Mouse (Mus musculus): Measurements from ENCODE around the gene Sez6l. TPM values are rescaled to one million over a fixed set of nuclear protein-coding genes. Genes with fewer than 3 reads are reported as not detected.

Gene Sez6l
- polyA plus RNA-seq, 1 experiment, result not detected

DNA sequence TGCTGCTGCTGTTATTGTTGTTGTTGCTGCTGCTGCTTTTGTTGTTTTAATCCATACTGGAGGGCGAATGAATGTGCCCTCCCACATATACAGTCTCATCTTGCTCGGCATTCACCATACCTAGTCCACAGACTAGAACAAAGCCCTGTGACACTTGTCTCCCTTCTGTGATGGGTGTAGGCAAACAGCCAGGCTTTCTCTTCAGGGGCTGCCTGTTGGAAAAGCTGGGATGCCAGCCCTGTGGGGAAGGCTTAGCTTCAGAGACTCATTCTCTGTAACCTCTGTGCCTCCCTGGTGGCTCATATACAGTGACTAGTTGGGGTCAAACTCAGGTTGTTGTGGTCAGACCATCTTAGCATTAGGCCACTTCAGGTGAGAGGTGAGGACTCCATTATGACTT lies 30.1 kb upstream of the Sez6l start:
- no peaks in the 10 kb centered on the region for H3K27me3 ChIP-seq (ENCODE audit: control insufficient read depth)
- no peaks in the 10 kb centered on the region for H3K4me1 ChIP-seq (ENCODE audit: control insufficient read depth)
- H3K4me3 ChIP-seq (replicated peaks), result no peak overlapping the region
- TF ChIP-seq TAL1 (IDR thresholded peaks at IDR 0.05; ENCODE audit: low read length) (no peak), GATA1 (IDR thresholded peaks at IDR 0.05; ENCODE audit: low read length) (no peak)
- H3K36me3 ChIP-seq (ENCODE audit: control insufficient read depth), result no peaks in the 10 kb centered on the region
- peaks cover 5% of the 10 kb centered on the region; the same call in 1 of the 2 replicates for H3K9me3 ChIP-seq (ENCODE audit: control insufficient read depth, low read length)

DNA sequence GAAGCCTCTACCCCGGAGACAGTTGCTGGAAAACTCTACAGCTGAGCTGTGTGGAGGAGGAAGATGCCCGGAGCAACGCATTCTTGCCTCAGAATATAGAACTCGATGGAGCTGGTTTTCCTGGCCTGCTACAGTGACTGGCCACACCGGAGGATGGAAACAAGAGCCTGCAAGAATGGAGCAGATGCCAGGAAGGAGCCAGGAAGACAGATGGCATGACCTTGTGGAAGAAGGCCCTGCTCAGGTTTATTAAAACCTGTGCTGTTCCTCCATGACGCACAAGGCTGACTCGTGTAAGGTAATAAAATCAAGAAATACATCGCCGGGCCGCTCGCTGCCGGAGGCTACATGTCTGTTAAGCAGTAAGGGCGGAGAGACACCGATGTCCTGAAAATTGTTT lies 28.4 kb upstream of the Sez6l start:
- peaks cover 2% of the 10 kb centered on the region; the same call in 1 of the 2 replicates for H3K9me3 ChIP-seq (ENCODE audit: control insufficient read depth, low read length)
- no peak for TF ChIP-seq TAL1 (IDR thresholded peaks at IDR 0.05; ENCODE audit: low read length)
- TF ChIP-seq GATA1 (IDR thresholded peaks at IDR 0.05; ENCODE audit: low read length), result no peak

DNA sequence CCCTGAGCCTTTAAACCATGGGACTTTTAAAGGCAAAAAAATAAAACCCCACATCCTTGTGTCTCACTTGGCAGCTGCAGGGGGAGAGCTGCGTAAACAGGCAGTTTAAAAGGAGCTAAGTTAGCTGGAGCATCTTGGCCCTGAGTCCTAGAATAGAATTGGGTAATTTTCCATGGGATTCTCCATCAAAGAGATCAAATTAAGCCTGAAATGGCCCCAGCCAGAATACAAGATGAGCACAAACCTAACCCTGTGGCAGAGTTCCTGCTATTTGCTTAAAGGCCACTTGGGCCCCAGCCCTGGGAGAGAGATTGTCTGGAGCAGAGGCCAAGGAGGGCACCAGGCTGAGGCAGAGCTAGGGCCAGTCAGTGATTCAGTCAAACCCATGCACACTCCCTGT lies 27.3 kb upstream of the Sez6l start:
- H3K27me3 ChIP-seq (ENCODE audit: control insufficient read depth), result no peaks in the 10 kb centered on the region
- H3K4me3 ChIP-seq (replicated peaks), result no peak overlapping the region
- no peaks in the 10 kb centered on the region for H3K36me3 ChIP-seq (ENCODE audit: control insufficient read depth)
- TF ChIP-seq TAL1 (IDR thresholded peaks at IDR 0.05; ENCODE audit: low read length), result no peak
- no peak for TF ChIP-seq GATA1 (IDR thresholded peaks at IDR 0.05; ENCODE audit: low read length)
- H3K4me1 ChIP-seq (ENCODE audit: control insufficient read depth), result no peaks in the 10 kb centered on the region
- H3K9me3 ChIP-seq (ENCODE audit: control insufficient read depth, low read length), result peaks cover 2% of the 10 kb centered on the region

More for the DNA sequence above, 28.4 kb upstream of the Sez6l start:
- Histone ChIP-seq H3K4me1 (ENCODE audit: control insufficient read depth) (no peaks in the 10 kb centered on the region), H3K4me3 (replicated peaks) (no peak overlapping the region), H3K27me3 (ENCODE audit: control insufficient read depth) (no peaks in the 10 kb centered on the region), H3K36me3 (ENCODE audit: control insufficient read depth) (no peaks in the 10 kb centered on the region)

DNA sequence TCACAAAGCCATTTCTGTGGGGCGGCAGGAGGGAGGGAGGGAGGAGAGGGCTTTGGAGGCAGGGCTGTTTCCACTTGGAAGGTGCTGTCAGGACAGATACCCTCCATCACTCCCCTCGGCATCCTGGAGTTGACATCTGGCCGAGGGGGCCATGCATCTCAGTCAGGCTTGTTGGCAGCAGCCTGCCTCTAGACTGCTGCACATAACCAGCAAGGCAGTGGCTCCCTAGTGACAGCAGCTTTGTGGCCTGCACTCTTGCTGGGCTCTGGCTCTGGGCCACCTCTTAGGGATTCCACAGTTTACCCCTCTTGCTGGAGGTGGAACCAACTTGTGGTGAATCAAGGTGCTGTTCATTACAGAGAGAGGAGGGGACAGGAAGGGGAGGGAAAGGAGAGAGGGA lies 26.6 kb upstream of the Sez6l start:
- H3K9me3 ChIP-seq (ENCODE audit: control insufficient read depth, low read length), result peaks cover 4% of the 10 kb centered on the region
- H3K27me3 ChIP-seq (ENCODE audit: control insufficient read depth), result no peaks in the 10 kb centered on the region
- H3K4me1 ChIP-seq (ENCODE audit: control insufficient read depth), result no peaks in the 10 kb centered on the region
- no peak for TF ChIP-seq TAL1 (IDR thresholded peaks at IDR 0.05; ENCODE audit: low read length)
- TF ChIP-seq GATA1 (IDR thresholded peaks at IDR 0.05; ENCODE audit: low read length), result no peak
- H3K36me3 ChIP-seq (ENCODE audit: control insufficient read depth), result no peaks in the 10 kb centered on the region
- no peak overlapping the region for H3K4me3 ChIP-seq (replicated peaks)

DNA sequence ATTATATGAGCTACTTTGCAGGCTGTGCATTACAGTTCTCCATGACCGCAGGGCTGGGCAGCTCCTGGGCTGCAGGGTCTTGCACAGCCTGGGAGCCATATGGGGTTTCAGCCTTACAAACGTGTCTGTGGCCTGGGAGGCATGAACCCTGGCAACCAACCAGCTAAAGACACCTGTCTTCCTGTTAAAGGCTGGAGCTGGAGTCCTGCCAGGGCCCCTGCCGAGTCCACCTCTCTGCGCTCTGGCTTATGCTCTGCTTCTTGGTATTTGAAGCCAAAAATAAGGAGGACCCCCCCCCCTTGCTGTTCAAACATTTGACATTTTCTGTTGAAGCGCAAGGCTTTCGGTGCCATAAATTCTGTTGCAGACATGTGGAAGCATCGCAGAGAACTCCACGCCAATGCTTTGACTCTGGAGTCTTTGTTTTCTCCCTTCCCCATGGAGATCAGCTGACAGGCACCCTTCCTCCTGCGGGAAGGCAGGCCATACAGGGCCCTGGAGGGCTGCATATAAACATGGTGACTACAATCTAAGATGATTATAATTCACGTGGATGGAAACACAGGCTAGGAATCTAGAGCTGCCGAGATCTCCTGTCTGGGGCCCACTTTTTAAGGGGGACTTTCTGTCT lies 23.4 kb upstream of the Sez6l start:
- Histone ChIP-seq H3K4me1 (ENCODE audit: control insufficient read depth) (no peaks in the 10 kb centered on the region), H3K27me3 (ENCODE audit: control insufficient read depth) (no peaks in the 10 kb centered on the region), H3K36me3 (ENCODE audit: control insufficient read depth) (no peaks in the 10 kb centered on the region), H3K9me3 (ENCODE audit: control insufficient read depth, low read length) (peaks cover 2% of the 10 kb centered on the region; the same call in 1 of the 2 replicates), H3K4me3 (replicated peaks) (no peak overlapping the region)
- TF ChIP-seq GATA1 (IDR thresholded peaks at IDR 0.05; ENCODE audit: low read length), result no peak
- no peak for TF ChIP-seq TAL1 (IDR thresholded peaks at IDR 0.05; ENCODE audit: low read length)

DNA sequence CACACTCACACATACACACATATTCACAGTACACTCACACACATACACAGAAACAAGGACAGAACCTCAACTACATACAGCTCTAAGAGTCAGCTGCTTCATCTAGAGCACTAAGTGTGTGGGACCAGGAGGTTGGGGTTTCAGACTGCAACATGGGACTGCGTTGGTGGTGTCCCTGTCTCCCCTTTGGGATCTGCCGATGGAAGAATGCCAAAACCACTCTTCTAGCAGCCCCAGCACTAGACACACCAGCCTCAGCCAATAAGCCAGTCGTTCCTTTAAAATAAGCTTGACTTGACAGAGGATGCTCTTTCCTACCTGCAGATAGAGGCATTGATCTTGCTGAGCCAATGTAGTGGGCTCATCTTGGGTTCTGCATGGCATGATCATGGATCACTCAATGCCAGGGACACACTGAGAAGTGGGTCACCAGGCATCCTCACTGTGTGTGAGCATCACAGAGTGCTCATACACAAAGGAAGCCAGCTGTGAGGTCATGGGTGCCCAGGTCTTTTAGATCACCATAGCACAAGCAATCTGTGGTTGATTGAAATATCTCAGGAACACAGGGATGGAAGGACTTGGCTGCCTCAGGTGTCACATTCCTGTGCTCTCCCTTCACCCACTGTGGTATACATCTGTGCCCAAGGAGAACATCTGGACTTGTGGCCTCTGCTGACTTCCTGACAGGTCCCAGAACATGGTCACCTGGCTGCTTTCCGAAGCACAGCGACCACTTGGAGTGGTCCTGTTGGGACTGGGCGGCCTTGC lies 22.7 kb upstream of the Sez6l start:
- Histone ChIP-seq H3K4me3 (replicated peaks) (no peak overlapping the region), H3K36me3 (ENCODE audit: control insufficient read depth) (no peaks in the 10 kb centered on the region), H3K27me3 (ENCODE audit: control insufficient read depth) (no peaks in the 10 kb centered on the region), H3K4me1 (ENCODE audit: control insufficient read depth) (no peaks in the 10 kb centered on the region), H3K9me3 (ENCODE audit: control insufficient read depth, low read length) (peaks cover 2% of the 10 kb centered on the region; the same call in 1 of the 2 replicates)
- TF ChIP-seq TAL1 (IDR thresholded peaks at IDR 0.05; ENCODE audit: low read length), result no peak
- no peak for TF ChIP-seq GATA1 (IDR thresholded peaks at IDR 0.05; ENCODE audit: low read length)

DNA sequence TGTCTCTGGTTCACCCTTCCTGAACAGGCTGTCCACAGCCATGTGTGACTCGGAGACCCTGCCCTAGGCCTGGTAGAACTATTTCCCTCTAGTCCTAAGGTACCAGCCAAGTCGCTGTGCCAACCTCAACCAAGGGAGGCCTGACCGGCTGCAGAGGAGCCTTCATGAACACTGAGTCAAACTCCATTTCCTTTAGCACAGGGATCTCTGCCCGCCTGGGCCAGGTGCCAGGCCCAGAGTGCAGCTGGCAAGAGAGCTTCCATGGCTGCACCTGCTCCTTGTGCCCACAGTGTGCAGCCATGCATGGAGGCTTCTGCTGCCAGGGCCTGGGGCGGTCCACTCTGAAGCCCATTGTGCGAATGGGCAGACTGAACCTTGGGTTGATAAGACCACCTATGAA lies 20.9 kb upstream of the Sez6l start:
- H3K4me1 ChIP-seq (ENCODE audit: control insufficient read depth), result no peaks in the 10 kb centered on the region
- H3K9me3 ChIP-seq (ENCODE audit: control insufficient read depth, low read length), result peaks cover 2% of the 10 kb centered on the region; the same call in 1 of the 2 replicates
- no peaks in the 10 kb centered on the region for H3K36me3 ChIP-seq (ENCODE audit: control insufficient read depth)
- H3K4me3 ChIP-seq (replicated peaks), result no peak overlapping the region
- TF ChIP-seq GATA1 (IDR thresholded peaks at IDR 0.05; ENCODE audit: low read length) (no peak), TAL1 (IDR thresholded peaks at IDR 0.05; ENCODE audit: low read length) (no peak)
- no peaks in the 10 kb centered on the region for H3K27me3 ChIP-seq (ENCODE audit: control insufficient read depth)

DNA sequence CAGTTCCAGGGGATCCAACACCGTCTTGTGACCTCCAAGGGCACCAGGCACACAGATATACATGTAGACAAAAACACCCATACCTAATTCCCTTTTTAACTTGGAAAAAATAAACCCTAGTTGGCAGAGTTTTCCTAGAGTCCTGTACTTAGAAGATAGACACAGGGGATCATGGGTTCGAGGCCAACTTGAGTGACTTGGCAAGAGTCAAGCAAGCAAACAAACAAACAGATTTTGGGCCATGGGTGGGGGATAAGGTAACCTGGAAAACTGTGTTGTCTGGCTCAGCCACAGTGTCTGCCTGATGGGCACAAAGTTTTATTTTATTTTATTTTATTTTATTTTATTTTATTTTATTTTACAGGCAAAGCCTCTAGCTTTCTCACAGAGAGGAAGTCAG lies 20.3 kb upstream of the Sez6l start:
- no peak overlapping the region for H3K4me3 ChIP-seq (replicated peaks)
- TF ChIP-seq TAL1 (IDR thresholded peaks at IDR 0.05; ENCODE audit: low read length) (no peak), GATA1 (IDR thresholded peaks at IDR 0.05; ENCODE audit: low read length) (no peak)
- H3K27me3 ChIP-seq (ENCODE audit: control insufficient read depth), result no peaks in the 10 kb centered on the region
- H3K4me1 ChIP-seq (ENCODE audit: control insufficient read depth), result no peaks in the 10 kb centered on the region
- no peaks in the 10 kb centered on the region for H3K36me3 ChIP-seq (ENCODE audit: control insufficient read depth)
- H3K9me3 ChIP-seq (ENCODE audit: control insufficient read depth, low read length), result peaks cover 2% of the 10 kb centered on the region; the same call in 1 of the 2 replicates

DNA sequence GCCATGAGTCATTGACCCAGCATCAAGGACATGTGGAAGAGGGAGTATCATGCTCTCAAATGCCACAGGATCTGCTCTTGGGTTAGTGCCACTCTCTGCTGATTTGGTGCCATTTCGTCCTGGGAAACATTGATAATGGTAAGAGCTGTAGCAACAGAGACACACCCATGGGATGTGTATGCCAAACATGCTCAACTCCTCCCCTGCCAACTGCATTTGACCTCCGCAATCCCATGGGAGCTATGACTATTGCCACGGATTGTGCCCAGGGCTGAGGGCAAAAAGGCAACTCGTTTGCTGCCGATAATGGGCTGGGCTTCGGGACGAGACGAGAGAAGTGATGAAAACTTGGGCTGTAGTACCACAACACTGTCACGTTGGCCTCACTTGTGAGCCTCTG lies 19.7 kb upstream of the Sez6l start:
- H3K4me3 ChIP-seq (replicated peaks), result no peak overlapping the region
- peaks cover 2% of the 10 kb centered on the region; the same call in 1 of the 2 replicates for H3K9me3 ChIP-seq (ENCODE audit: control insufficient read depth, low read length)

More for the DNA sequence above, 19.7 kb upstream of the Sez6l start:
- Histone ChIP-seq H3K4me1 (ENCODE audit: control insufficient read depth) (no peaks in the 10 kb centered on the region), H3K36me3 (ENCODE audit: control insufficient read depth) (no peaks in the 10 kb centered on the region), H3K27me3 (ENCODE audit: control insufficient read depth) (no peaks in the 10 kb centered on the region)
- TF ChIP-seq GATA1 (IDR thresholded peaks at IDR 0.05; ENCODE audit: low read length), result no peak
- no peak for TF ChIP-seq TAL1 (IDR thresholded peaks at IDR 0.05; ENCODE audit: low read length)
